Mouse (Mus musculus): ENCODE results near the gene Fv1. TPM values are rescaled to one million over a fixed set of nuclear protein-coding genes. Genes with fewer than 3 reads are reported as not detected.
A peak's percentile ranks its signal among the peaks of the same experiment; 100 is the strongest.

The Fv1 gene
- polyA plus RNA-seq, 1 experiment from 2014 or later, result 7.2 TPM

- Histone ChIP-seq H3K4me2 (no peak overlapping the region), H3K27me3 (ENCODE audit: control insufficient read depth, insufficient read depth, low read length) (no peaks in the 10 kb centered on the region), H3K36me3 (ENCODE audit: control insufficient read depth, insufficient read depth, low read length) (peaks cover 48% of the 10 kb centered on the region), H3K27ac (ENCODE audit: low read depth, low read length) (no peak overlapping the region), H3K9ac (ENCODE audit: low read depth, low read length) (no peak overlapping the region), H3K4me1 (ENCODE audit: control insufficient read depth, insufficient read depth, low read length) (no peaks in the 10 kb centered on the region), H3K9me3 (replicated peaks; ENCODE audit: control insufficient read depth, low read length) (no peaks in the 10 kb centered on the region), H3K4me3 (ENCODE audit: low read depth, low read length) (no peak overlapping the region)
- ATAC-seq (replicated peaks; ENCODE audit: insufficient number of reproducible peaks, low FRiP score, low TSS enrichment), result no peak
- 85% methylated on average over 6 of the region's 6 CpGs for WGBS (ENCODE audit: insufficient replicate concordance)
Measured at GRCm38 (mm10) chr4:147890341-147890740, 21.6 kb downstream of the Fv1 start.

DNA sequence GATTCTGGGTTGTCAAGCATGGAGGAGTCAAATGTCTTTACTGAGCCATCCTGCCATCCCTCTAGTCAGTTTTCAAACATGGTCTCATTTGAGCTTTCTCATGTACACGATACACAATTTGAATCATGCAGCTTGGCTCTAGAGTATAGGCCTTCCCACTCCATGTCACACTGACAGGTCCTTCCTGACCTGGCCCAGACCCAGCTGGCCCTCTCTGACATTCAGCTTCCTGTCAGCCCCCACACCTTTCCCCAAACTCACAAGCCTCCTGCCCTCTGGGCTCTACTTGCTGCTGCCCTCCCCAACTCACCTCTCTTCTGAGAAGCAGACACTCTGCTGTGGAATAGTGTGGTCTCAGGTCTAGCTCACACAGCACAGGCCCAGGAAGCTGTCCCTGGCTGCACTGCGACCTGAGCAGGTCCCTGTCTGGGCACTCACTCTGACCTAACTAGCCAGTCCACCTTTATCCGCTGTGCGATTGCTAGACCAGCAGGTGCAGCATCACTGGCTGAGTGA, 27.1 kb downstream of the Fv1 start:
- H3K4me3 ChIP-seq (ENCODE audit: low read depth, low read length), result no peak overlapping the region
- no peaks in the 10 kb centered on the region for H3K9me3 ChIP-seq (replicated peaks; ENCODE audit: control insufficient read depth, low read length)
- 83% methylated on average over 4 of the region's 4 CpGs for WGBS (ENCODE audit: insufficient replicate concordance)
- peak overlapping the region; percentile 88 for H3K27ac ChIP-seq (ENCODE audit: low read depth, low read length)
- H3K27me3 ChIP-seq (ENCODE audit: control insufficient read depth, insufficient read depth, low read length), result no peaks in the 10 kb centered on the region
- H3K4me2 ChIP-seq, result no peak overlapping the region
- H3K36me3 ChIP-seq (ENCODE audit: control insufficient read depth, insufficient read depth, low read length), result peaks cover 32% of the 10 kb centered on the region
- ATAC-seq (replicated peaks; ENCODE audit: insufficient number of reproducible peaks, low FRiP score, low TSS enrichment), result peak; percentile 4; the same call in 1 of the 2 replicates
- H3K4me1 ChIP-seq (ENCODE audit: control insufficient read depth, insufficient read depth, low read length), result peaks cover 26% of the 10 kb centered on the region
- H3K9ac ChIP-seq (ENCODE audit: low read depth, low read length), result 0 out of 2 replicates have a peak overlapping the region, but pooled peaks have one; percentile 34

DNA sequence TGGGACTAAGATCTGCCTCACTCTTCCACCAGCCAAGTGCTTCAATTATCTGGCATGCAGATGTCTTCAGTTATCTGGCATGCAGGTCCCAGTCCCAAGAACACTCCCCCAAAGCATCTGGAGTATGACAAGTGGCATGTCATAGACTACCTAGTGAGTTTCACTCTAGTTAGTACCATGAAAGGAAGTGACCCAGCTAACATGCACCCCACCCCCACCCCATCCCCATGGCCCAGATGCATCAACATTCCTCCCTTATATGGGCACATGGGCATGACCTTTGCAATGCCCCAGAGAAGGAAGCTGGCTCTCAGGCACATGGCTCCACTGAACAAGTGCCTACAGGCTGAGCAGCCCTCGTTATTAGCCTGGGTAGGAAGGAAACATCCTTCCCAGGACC, 27.6 kb downstream of the Fv1 start:
- no peaks in the 10 kb centered on the region for H3K27me3 ChIP-seq (ENCODE audit: control insufficient read depth, insufficient read depth, low read length)
- H3K4me2 ChIP-seq, result no peak overlapping the region
- H3K4me1 ChIP-seq (ENCODE audit: control insufficient read depth, insufficient read depth, low read length), result peaks cover 30% of the 10 kb centered on the region
- no peak overlapping the region for H3K4me3 ChIP-seq (ENCODE audit: low read depth, low read length)
- peak; percentile 61 for ATAC-seq (replicated peaks; ENCODE audit: insufficient number of reproducible peaks, low FRiP score, low TSS enrichment)
- peaks cover 29% of the 10 kb centered on the region for H3K36me3 ChIP-seq (ENCODE audit: control insufficient read depth, insufficient read depth, low read length)
- WGBS (ENCODE audit: insufficient replicate concordance), result 58% methylated on average over 1 of the region's 1 CpGs
- peak overlapping the region; percentile 88 for H3K27ac ChIP-seq (ENCODE audit: low read depth, low read length)
- no peaks in the 10 kb centered on the region for H3K9me3 ChIP-seq (replicated peaks; ENCODE audit: control insufficient read depth, low read length)
- H3K9ac ChIP-seq (ENCODE audit: low read depth, low read length), result no peak overlapping the region

- Histone ChIP-seq H3K36me3 (ENCODE audit: control insufficient read depth, insufficient read depth, low read length) (peaks cover 34% of the 10 kb centered on the region), H3K4me1 (ENCODE audit: control insufficient read depth, insufficient read depth, low read length) (peaks cover 30% of the 10 kb centered on the region), H3K27me3 (ENCODE audit: control insufficient read depth, insufficient read depth, low read length) (no peaks in the 10 kb centered on the region), H3K27ac (ENCODE audit: low read depth, low read length) (peak overlapping the region; percentile 88), H3K4me2 (0 out of 2 replicates have a peak overlapping the region, but pooled peaks have one; percentile 25), H3K4me3 (ENCODE audit: low read depth, low read length) (no peak overlapping the region), H3K9me3 (replicated peaks; ENCODE audit: control insufficient read depth, low read length) (no peaks in the 10 kb centered on the region), H3K9ac (ENCODE audit: low read depth, low read length) (no peak overlapping the region)
- 48% methylated on average over 3 of the region's 3 CpGs for WGBS (ENCODE audit: insufficient replicate concordance)
- ATAC-seq (replicated peaks; ENCODE audit: insufficient number of reproducible peaks, low FRiP score, low TSS enrichment), result no peak
Measured at GRCm38 (mm10) chr4:147897348-147897747, 28.6 kb downstream of the Fv1 start.

DNA sequence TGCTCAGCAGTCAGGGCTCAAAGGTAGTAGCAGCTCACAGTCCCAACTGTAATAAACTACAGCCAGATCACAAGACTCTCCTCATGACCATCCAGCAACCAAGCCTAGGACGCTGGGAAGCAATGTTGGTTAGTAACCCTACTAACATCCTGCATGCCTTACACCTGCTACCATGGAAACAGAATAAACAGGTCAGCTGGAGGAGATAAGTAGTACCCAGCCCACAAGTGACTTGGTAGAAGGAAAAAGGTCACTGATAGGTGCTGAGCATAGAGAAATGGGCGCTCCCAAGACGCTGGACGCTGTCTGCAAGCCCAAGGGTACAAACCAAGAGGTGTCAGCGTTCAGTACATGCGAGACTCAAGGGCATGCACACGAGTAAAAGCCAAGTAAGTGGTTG, 31.7 kb downstream of the Fv1 start:
- H3K4me1 ChIP-seq (ENCODE audit: control insufficient read depth, insufficient read depth, low read length), result peaks cover 36% of the 10 kb centered on the region
- no peak for ATAC-seq (replicated peaks; ENCODE audit: insufficient number of reproducible peaks, low FRiP score, low TSS enrichment)
- H3K4me2 ChIP-seq, result no peak overlapping the region
- no peaks in the 10 kb centered on the region for H3K27me3 ChIP-seq (ENCODE audit: control insufficient read depth, insufficient read depth, low read length)
- H3K36me3 ChIP-seq (ENCODE audit: control insufficient read depth, insufficient read depth, low read length), result peaks cover 27% of the 10 kb centered on the region
- no peak overlapping the region for H3K4me3 ChIP-seq (ENCODE audit: low read depth, low read length)
- no peaks in the 10 kb centered on the region for H3K9me3 ChIP-seq (replicated peaks; ENCODE audit: control insufficient read depth, low read length)
- H3K9ac ChIP-seq (ENCODE audit: low read depth, low read length), result no peak overlapping the region
- WGBS (ENCODE audit: insufficient replicate concordance), result 60% methylated on average over 7 of the region's 7 CpGs
- peak overlapping the region; percentile 25 for H3K27ac ChIP-seq (ENCODE audit: low read depth, low read length)

DNA sequence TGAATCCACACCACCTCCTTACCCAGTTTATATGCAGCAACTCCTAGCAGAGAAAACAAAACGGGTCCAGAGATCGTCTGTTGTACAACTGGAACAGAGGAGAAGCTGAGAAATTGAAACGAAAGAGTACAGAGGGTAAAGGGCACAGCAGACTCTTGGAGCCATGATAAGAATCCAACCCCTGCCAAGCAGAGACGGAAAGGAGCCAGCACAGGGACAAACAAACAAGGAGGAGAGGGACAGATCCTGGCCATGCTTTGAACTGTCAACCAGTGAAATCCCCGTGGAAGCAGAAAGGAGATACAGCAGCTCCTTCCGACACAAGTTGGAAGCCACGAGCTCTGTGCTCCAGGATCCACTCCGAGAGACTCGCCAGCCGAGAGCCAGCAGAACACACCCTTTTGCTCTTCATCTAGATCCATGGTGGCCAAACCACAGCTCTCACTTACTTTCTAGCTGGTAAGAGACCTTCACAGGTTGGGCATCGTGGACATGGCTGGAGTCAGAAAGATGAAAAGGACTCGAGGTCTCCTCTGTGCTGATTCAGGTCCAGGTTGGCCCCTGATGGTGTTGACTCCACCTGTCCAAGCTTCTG, 34.2 kb downstream of the Fv1 start:
- H3K9me3 ChIP-seq (replicated peaks; ENCODE audit: control insufficient read depth, low read length), result no peaks in the 10 kb centered on the region
- WGBS (ENCODE audit: insufficient replicate concordance), result 84% methylated on average over 12 of the region's 12 CpGs
- peaks cover 19% of the 10 kb centered on the region for H3K36me3 ChIP-seq (ENCODE audit: control insufficient read depth, insufficient read depth, low read length)
- H3K4me3 ChIP-seq (ENCODE audit: low read depth, low read length), result no peak overlapping the region
- no peak overlapping the region; the same call in 1 of the 2 replicates for H3K4me2 ChIP-seq
- ATAC-seq (replicated peaks; ENCODE audit: insufficient number of reproducible peaks, low FRiP score, low TSS enrichment), result no peak
- H3K27ac ChIP-seq (ENCODE audit: low read depth, low read length), result no peak overlapping the region
- no peaks in the 10 kb centered on the region for H3K27me3 ChIP-seq (ENCODE audit: control insufficient read depth, insufficient read depth, low read length)
- H3K4me1 ChIP-seq (ENCODE audit: control insufficient read depth, insufficient read depth, low read length), result peaks cover 19% of the 10 kb centered on the region
- H3K9ac ChIP-seq (ENCODE audit: low read depth, low read length), result no peak overlapping the region

GRCm38 (mm10) chr4:147903601-147904000, 34.8 kb downstream of the Fv1 start:
- no peak for ATAC-seq (replicated peaks; ENCODE audit: insufficient number of reproducible peaks, low FRiP score, low TSS enrichment)
- Histone ChIP-seq H3K4me2 (peak overlapping the region; percentile 67), H3K36me3 (ENCODE audit: control insufficient read depth, insufficient read depth, low read length) (peaks cover 16% of the 10 kb centered on the region), H3K9me3 (replicated peaks; ENCODE audit: control insufficient read depth, low read length) (no peaks in the 10 kb centered on the region), H3K4me3 (ENCODE audit: low read depth, low read length) (peak overlapping the region; percentile 94), H3K9ac (ENCODE audit: low read depth, low read length) (peak overlapping the region; percentile 89), H3K27me3 (ENCODE audit: control insufficient read depth, insufficient read depth, low read length) (no peaks in the 10 kb centered on the region), H3K4me1 (ENCODE audit: control insufficient read depth, insufficient read depth, low read length) (peaks cover 19% of the 10 kb centered on the region), H3K27ac (ENCODE audit: low read depth, low read length) (no peak overlapping the region)
- 80% methylated on average over 3 of the region's 3 CpGs for WGBS (ENCODE audit: insufficient replicate concordance)

GRCm38 (mm10) chr4:147904313-147905089, 35.7 kb downstream of the Fv1 start, which contains the start of gene Mfn2:
Gene Mfn2 (minus strand): TSS chr4:147904704.
- Histone ChIP-seq H3K4me2 (peak within 1 kb of the TSS; percentile 67), H3K9me3 (replicated peaks; ENCODE audit: control insufficient read depth, low read length) (no peaks in the 10 kb centered on the region), H3K36me3 (ENCODE audit: control insufficient read depth, insufficient read depth, low read length) (peaks cover 14% of the 10 kb centered on the region), H3K4me3 (ENCODE audit: low read depth, low read length) (peak within 1 kb of the TSS; percentile 94), H3K27ac (ENCODE audit: low read depth, low read length) (peak within 1 kb of the TSS; percentile 89), H3K9ac (ENCODE audit: low read depth, low read length) (peak within 1 kb of the TSS; percentile 89), H3K27me3 (ENCODE audit: control insufficient read depth, insufficient read depth, low read length) (no peaks in the 10 kb centered on the region), H3K4me1 (ENCODE audit: control insufficient read depth, insufficient read depth, low read length) (peaks cover 19% of the 10 kb centered on the region)
- under 1% methylated on average over 59 of the region's 59 CpGs for WGBS (ENCODE audit: insufficient replicate concordance)
- ATAC-seq (replicated peaks; ENCODE audit: insufficient number of reproducible peaks, low FRiP score, low TSS enrichment), result peak; percentile 93

Measured in heart, embryonic 11.5 days (tissue).